15 mouse cellular contexts compared by ENCODE assay signal in the genomic region with DNA sequence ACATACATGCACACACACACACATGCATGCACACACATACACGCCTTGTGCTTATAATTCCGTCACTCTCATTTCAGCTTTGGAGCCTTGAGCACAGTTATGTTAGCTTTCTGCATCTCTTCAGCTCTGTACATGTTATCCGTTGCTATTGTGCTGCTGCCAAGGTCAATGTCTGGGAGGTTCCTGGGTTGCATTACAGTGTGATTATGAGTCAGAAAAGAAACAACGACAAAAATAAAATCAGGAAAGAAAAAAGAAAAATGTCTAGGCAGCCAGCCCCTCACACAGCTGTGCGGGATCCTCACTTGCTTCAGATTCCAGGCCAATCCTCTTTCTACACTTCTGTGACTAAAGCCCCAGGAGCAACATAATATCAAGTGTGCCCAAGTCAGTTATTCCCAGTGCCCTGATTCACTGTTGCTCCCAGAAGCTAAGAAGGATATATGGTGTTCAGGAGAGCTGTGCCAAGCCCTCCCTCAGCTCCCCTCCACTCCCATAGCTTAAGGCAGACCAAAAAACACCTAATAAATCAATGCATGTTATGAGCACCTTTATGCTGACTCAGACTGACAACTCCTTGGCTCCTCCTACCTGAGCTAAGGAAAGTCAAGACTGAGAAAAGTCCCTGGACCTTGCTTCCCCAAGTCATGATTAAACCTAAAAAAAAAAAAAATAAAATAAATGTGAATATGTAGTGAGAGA.
A peak's percentile ranks its signal among the peaks of the same experiment; 100 is the strongest.
DNase-seq lines count a peak whose midpoint lies in the region; ATAC-seq and TF ChIP-seq lines count a peak whose summit lies in the region.
"Had no signal": no experiment of that assay in that cellular context is flagged by ENCODE, and none has a peak within 500 bp of the region (broad histone marks: within the 10 kb centered on the region; RNA-seq: fewer than 3 reads in every experiment).

No protein-coding gene starts in this region.

- intact Hi-C loops in heart, postnatal 36 days (cut with DNase I) = no loop called here
- intact Hi-C loops in heart, postnatal 14 days (cut with DNase I) = no loop called here

- no peak for TF ChIP-seq CTCF in stomach, postnatal 0 days (IDR thresholded peaks at IDR 0.05; ENCODE audit: low read depth)

- no peak for DNase-seq in heart, postnatal 36 days
- peak; percentile 29 for DNase-seq in testis, postnatal 14 days (ENCODE audit: low spot score)
- DNase-seq in testis, postnatal 10 days (ENCODE audit: low spot score) = no peak
- peak; percentile 7 to 33 for DNase-seq in heart, postnatal 14 days
- DNase-seq in stomach, postnatal 0 days (ENCODE audit: low spot score) = no peak
- DNase-seq in urinary bladder, postnatal 10 days (ENCODE audit: low spot score) = no peak
- DNase-seq in frontal cortex, postnatal 14 days (ENCODE audit: low spot score in 2 of 2) = no peak
- DNase-seq: gastrocnemius, postnatal 10 days had no signal

- H3K4me3 ChIP-seq in heart, embryonic 15.5 days = no peak overlapping the region
- no peak overlapping the region for H3K4me3 ChIP-seq in stomach, postnatal 0 days (ENCODE audit: low read depth, low read length)
- H3K4me3 ChIP-seq: forebrain, embryonic 10.5 days; hindbrain, embryonic 13.5 days; kidney, embryonic 15.5 days; left cerebral cortex, adult 2 months; lung, embryonic 15.5 days; midbrain, embryonic 12.5 days had no signal

- no peak overlapping the region for H3K9ac ChIP-seq in heart, embryonic 15.5 days
- H3K9ac ChIP-seq in stomach, postnatal 0 days (ENCODE audit: low read length) = no peak overlapping the region
- H3K9ac ChIP-seq: hindbrain, embryonic 13.5 days; kidney, embryonic 15.5 days; lung, embryonic 15.5 days; midbrain, embryonic 12.5 days had no signal

- 0 out of 2 replicates have a peak, but pooled peaks cover 4% of the 10 kb centered on the region for H3K27me3 ChIP-seq in heart, embryonic 15.5 days
- H3K27me3 ChIP-seq in stomach, postnatal 0 days (ENCODE audit: control insufficient read depth, insufficient read depth, low read length) = no peaks in the 10 kb centered on the region
- H3K27me3 ChIP-seq: hindbrain, embryonic 13.5 days; kidney, embryonic 15.5 days; lung, embryonic 15.5 days; midbrain, embryonic 12.5 days had no signal

- no peak overlapping the region for H3K27ac ChIP-seq in heart, embryonic 15.5 days
- no peak overlapping the region for H3K27ac ChIP-seq in stomach, postnatal 0 days (replicated peaks)
- H3K27ac ChIP-seq: kidney, embryonic 15.5 days; left cerebral cortex, adult 2 months; lung, embryonic 15.5 days had no signal

- peaks cover 29% of the 10 kb centered on the region for H3K4me1 ChIP-seq in heart, embryonic 15.5 days (replicated peaks)
- H3K4me1 ChIP-seq in stomach, postnatal 0 days (replicated peaks; ENCODE audit: control insufficient read depth, insufficient read depth) = peaks cover 7% of the 10 kb centered on the region

- 35% methylated on average over 5 of the region's 5 CpGs for WGBS in heart, embryonic 15.5 days
- 27% methylated on average over 5 of the region's 5 CpGs for WGBS in stomach, postnatal 0 days

- no peak for TF ChIP-seq EP300 in stomach, postnatal 0 days (optimal IDR thresholded peaks at IDR 0.05)

- ATAC-seq in heart, embryonic 15.5 days (replicated peaks; ENCODE audit: insufficient number of reproducible peaks, insufficient read depth, low FRiP score, low read depth) = peak; percentile 44; the same call in 1 of the 2 replicates
- ATAC-seq in stomach, postnatal 0 days (ENCODE audit: low FRiP score, low TSS enrichment) = peak; percentile 80

- no peak overlapping the region for H3K4me2 ChIP-seq in heart, embryonic 15.5 days
- H3K4me2 ChIP-seq in stomach, postnatal 0 days (replicated peaks; ENCODE audit: low read depth) = no peak overlapping the region
- H3K4me2 ChIP-seq: hindbrain, embryonic 13.5 days; kidney, embryonic 15.5 days; lung, embryonic 15.5 days; midbrain, embryonic 12.5 days had no signal

- H3K9me3 ChIP-seq in heart, embryonic 15.5 days (replicated peaks) = no peaks in the 10 kb centered on the region
- no peaks in the 10 kb centered on the region for H3K9me3 ChIP-seq in stomach, postnatal 0 days (ENCODE audit: control insufficient read depth, low read length)
- H3K9me3 ChIP-seq: forebrain, embryonic 10.5 days; hindbrain, embryonic 13.5 days; kidney, embryonic 15.5 days; lung, embryonic 15.5 days; midbrain, embryonic 12.5 days had no signal

- no peaks in the 10 kb centered on the region for H3K36me3 ChIP-seq in heart, embryonic 15.5 days
- no peaks in the 10 kb centered on the region for H3K36me3 ChIP-seq in stomach, postnatal 0 days (ENCODE audit: control insufficient read depth, insufficient read depth, low read length)
- H3K36me3 ChIP-seq: forebrain, embryonic 10.5 days; hindbrain, embryonic 13.5 days; kidney, embryonic 15.5 days; lung, embryonic 15.5 days; midbrain, embryonic 12.5 days had no signal

Comparison
In these comparisons a context has a peak if more than half of its experiments do, and no peak if none do; other contexts are left out.
1. DNase-seq: peak in testis, postnatal 14 days (single experiment) and heart, postnatal 14 days (2 of 2); none in heart, postnatal 36 days (0 of 2), testis, postnatal 10 days (single experiment), stomach, postnatal 0 days (single experiment), urinary bladder, postnatal 10 days (single experiment) and frontal cortex, postnatal 14 days (0 of 2).